Mouse (Mus musculus) intestine, embryonic 14.5 days (tissue): ENCODE results near the gene Soat2. TPM values are rescaled to one million over a fixed set of nuclear protein-coding genes. Genes with fewer than 3 reads are reported as not detected.

Experiments used
- ATAC-seq: fragments of 200-750 bp; cut with Nextera tagmentation; replicated peaks from 2 replicates; pipeline ENCODE4 v1.8.0; 2017; ENCODE audit warnings: low read depth, moderate number of reproducible peaks, moderate TSS enrichment, moderate library complexity; ENCODE audit not compliant: low FRiP score, low TSS enrichment
- DNase-seq: peaks from one replicate; pipeline ENCODE4 v3.0.0-alpha.2; 2018; ENCODE audit warnings: low spot score
- H3K27ac ChIP-seq: fragments of 300-500 bp; sonication (generic); 2 replicates; pipeline ENCODE4 v1.5.1; 2014; ENCODE audit warnings: low read depth, mild to moderate bottlenecking, control low read depth
- H3K27me3 ChIP-seq: fragments of 300-500 bp; sonication (generic); replicated peaks from 2 replicates; pipeline ENCODE4 v1.6.1; 2014; ENCODE audit warnings: low read length, control low read depth; ENCODE audit not compliant: control insufficient read depth, insufficient read depth
- H3K36me3 ChIP-seq: fragments of 300-500 bp; sonication (generic); 2 replicates; pipeline ENCODE4 v1.6.1; 2014; ENCODE audit warnings: low read length, control low read depth; ENCODE audit not compliant: control insufficient read depth, insufficient read depth
- H3K4me1 ChIP-seq: fragments of 300-500 bp; sonication (generic); replicated peaks from 2 replicates; pipeline ENCODE4 v1.6.1; 2014; ENCODE audit warnings: low read length, control low read depth, mixed read lengths; ENCODE audit not compliant: control insufficient read depth, insufficient read depth
- H3K4me2 ChIP-seq: fragments of 300-500 bp; sonication (generic); 2 replicates; pipeline ENCODE4 v1.6.1; 2014; ENCODE audit warnings: low read length
- H3K4me3 ChIP-seq: fragments of 300-500 bp; sonication (generic); 2 replicates; pipeline ENCODE4 v1.5.1; 2014; ENCODE audit warnings: low read depth, low read length, control low read depth, mixed read lengths
- H3K9ac ChIP-seq: fragments of 300-500 bp; sonication (generic); 2 replicates; pipeline ENCODE4 v1.6.1; 2014; ENCODE audit warnings: mild to moderate bottlenecking, low read length
- H3K9me3 ChIP-seq: fragments of 300-500 bp; sonication (generic); 2 replicates; pipeline ENCODE4 v1.6.1; 2016; ENCODE audit warnings: low read length, control low read depth; ENCODE audit not compliant: control insufficient read depth
- WGBS: fragments of 180-500 bp; shearing (Covaris S2); extraction: QIAGEN DNeasy Blood & Tissue Kit; methylation state at CpG from one replicate; pipeline ENCODE4 v1.1.7; 2014; 5-methylcytosine and 5-hydroxymethylcytosine counted together
- polyA plus RNA-seq: library from polyadenylated mRNA; unstranded; fragments of >200 nt; fragmentation: Nextera tagmentation; extraction: Ambion mirVana; gene quantifications from 2 replicates; pipeline ENCODE4 v1.2.1, GENCODE M21; 2014

Gene Soat2
- polyA plus RNA-seq, 1 experiment from 2014 or later = 4.7 TPM

DNA sequence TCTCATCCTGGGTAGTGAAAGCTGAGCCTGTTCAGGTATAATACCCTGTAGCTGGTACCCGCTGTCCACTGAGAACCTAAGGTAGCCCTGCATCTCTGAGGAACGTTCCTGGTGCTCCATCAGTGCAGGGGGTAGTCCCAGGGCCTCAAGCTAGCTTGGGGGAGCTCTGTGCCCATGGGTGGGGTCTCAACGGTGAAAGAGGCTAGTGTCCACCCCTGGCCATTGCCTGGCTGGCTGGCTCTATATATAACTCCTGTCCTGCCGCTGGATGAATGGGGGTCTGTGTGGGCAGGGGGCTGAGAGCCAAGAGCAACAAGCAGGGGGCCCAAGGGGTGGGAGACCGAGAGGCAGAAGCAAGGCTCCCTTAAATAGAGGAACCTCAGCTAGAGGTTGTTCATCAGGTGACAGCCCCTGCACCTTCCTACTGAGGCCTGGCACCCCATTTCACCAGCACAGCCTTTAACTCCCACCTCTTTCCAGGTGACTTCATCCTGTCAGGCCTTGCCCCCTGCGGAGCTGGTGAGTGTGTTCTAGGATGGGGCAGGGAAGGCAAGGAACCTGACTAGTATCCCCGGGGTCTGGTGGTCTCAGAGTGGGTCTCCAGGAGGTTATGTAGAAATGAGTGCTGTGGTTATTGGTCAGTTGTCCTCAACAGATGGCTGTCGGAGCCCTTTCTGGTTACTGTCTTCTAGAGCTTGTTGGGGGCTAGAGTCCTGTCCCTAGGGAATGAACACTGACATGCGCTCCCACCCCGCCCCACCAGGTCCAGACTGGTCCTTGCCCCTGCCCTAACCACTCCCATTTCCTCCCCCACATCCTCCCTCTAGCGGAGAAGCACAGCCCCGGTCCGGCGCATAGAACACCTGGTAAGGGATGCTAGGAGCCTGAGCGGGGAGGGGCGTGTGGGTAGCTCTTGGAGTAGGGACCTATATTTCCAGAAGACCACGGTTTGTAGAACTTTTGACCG, 44.3 kb upstream of the Soat2 start:
- peaks cover 46% of the 10 kb centered on the region for H3K36me3 ChIP-seq

DNA sequence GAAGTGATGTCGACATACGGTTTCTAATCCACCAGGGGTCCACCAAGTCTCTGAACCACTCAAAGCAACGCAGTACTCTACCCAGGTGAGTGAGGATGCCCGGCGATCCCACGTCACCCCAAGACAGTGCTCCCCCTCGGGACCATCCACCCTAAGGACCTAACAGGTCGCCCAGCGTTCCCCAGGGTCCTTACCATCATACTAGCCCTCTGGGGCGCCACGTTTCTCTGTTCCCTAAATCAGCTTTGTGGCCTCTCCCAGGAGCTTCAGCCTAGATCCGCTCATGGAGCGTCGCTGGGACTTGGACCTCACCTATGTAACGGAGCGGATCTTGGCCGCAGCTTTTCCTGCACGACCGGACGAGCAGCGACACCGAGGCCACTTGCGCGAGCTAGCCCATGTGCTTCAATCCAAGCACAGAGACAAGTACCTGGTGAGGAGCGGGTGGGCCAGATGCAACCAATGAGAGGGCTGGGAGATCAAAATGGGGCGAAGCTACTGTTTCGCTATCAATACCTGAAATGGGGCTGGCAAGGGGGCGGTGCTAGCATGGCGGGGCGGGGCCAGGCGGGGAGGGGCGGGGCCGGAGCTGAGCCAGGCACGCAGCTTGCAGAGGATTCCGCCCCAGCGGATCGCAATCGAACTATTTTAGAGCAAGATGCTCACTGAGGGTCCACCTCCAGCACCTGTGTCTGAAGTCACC, 43.4 kb upstream of the Soat2 start:
- H3K27me3 ChIP-seq = no peaks in the 10 kb centered on the region
- DNase-seq (peak; percentile 77), ATAC-seq (no peak)
- H3K27ac ChIP-seq = no peak overlapping the region
- 24% methylated on average over 38 of the region's 38 CpGs for WGBS
- H3K9ac ChIP-seq = no peak overlapping the region
- peak overlapping the region; percentile 9 for H3K4me3 ChIP-seq
- peaks cover 49% of the 10 kb centered on the region for H3K4me1 ChIP-seq
- no peaks in the 10 kb centered on the region for H3K9me3 ChIP-seq
- peaks cover 54% of the 10 kb centered on the region for H3K36me3 ChIP-seq
- peak overlapping the region; percentile 43 for H3K4me2 ChIP-seq

More for the DNA sequence above, 44.3 kb upstream of the Soat2 start:
- no peaks in the 10 kb centered on the region for H3K9me3 ChIP-seq
- no peak for ATAC-seq
- 38% methylated on average over 18 of the region's 18 CpGs for WGBS
- peak overlapping the region; percentile 43; the same call in 1 of the 2 replicates for H3K4me2 ChIP-seq
- no peak overlapping the region for H3K9ac ChIP-seq
- H3K27ac ChIP-seq = no peak overlapping the region
- no peak for DNase-seq
- no peak overlapping the region for H3K4me3 ChIP-seq
- peaks cover 57% of the 10 kb centered on the region for H3K4me1 ChIP-seq
- no peaks in the 10 kb centered on the region for H3K27me3 ChIP-seq

DNA sequence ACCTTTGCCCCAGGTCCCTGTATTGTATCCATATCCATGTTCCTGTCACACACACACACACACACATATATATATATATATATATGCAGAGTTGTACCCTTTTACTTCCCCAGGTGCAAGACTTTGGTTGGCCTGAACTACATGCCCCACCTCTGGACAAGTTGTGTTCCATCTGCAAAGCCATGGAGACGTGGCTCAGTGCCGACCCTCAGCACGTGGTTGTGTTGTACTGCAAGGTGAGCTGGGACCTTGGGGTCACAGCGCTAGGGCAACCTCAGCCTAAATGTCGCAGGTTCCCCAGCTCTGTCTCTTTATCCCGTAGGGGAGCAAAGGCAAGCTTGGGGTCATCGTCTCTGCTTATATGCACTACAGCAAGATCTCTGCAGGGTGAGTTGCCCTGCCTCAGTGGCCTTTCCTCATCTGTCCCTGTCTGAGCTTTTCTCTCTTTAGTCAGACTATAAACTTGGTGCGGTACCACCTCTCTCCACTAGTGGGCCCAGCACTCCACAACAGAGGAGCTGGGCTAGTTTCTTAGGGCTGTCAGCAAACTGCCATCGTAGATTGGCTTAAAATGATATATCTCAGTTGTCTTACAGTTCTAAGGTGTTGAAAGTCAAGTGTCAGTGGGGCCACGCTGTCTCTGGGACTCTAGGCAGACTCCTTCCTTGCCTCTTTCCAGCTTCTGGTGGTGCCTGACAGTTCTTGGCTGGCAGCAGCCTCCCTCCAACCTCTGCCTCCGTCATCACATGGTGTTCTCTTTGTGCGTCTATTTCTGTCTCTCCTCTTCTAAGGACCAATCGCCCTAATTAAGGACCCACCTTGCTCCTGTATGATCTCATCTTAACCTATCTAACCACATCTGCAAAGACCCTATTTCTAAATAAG, 42.4 kb upstream of the Soat2 start:
- Histone ChIP-seq H3K9me3 (no peaks in the 10 kb centered on the region), H3K9ac (no peak overlapping the region), H3K4me3 (no peak overlapping the region), H3K36me3 (peaks cover 65% of the 10 kb centered on the region), H3K27ac (no peak overlapping the region), H3K4me2 (no peak overlapping the region; the same call in 1 of the 2 replicates), H3K4me1 (peaks cover 39% of the 10 kb centered on the region), H3K27me3 (no peaks in the 10 kb centered on the region)
- DNase-seq = peak; percentile 87
- WGBS = 49% methylated on average over 13 of the region's 13 CpGs
- no peak for ATAC-seq

DNA sequence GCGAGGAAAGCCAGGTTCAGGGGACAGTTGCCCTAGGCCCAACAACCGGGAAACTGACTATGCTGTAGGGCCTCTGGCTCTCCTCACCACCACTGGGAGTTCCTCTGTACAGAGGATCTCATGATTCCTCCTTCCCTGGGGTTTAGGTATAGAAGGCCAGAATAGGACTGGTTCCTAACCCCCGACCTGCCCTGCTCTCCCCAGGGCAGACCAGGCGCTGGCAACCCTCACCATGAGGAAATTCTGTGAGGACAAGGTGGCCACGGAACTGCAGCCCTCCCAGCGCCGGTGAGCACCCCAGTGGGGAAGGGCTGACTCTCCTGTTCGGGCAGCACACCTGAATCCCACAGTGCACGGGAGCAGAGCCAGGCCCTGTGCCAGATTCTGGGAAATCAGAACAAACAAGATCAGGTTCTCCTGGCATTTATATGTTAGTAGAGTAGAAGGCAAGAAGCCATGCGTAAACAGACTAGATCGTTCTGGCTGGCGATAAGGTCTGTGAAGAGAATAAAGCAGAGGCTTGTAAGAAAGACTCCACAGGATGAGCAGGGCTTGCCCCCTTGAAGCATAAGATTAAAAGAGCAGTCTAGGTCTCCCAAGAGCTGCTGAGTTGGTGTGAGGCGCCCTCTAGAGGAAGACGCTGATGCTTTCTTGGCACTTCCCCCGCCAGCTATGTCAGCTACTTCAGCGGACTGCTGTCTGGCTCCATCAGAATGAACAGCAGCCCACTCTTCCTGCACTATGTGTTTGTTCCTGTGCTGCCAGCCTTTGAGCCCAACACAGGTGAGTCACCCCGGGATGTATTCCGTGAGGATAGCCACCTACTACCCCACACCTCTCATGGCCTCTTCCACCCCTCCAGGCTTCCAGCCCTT, 41.4 kb upstream of the Soat2 start:
- 0 out of 2 replicates have a peak, but pooled peaks have one; percentile 9 for ATAC-seq
- Histone ChIP-seq H3K27ac (no peak overlapping the region), H3K36me3 (peaks cover 74% of the 10 kb centered on the region), H3K9ac (no peak overlapping the region), H3K4me3 (no peak overlapping the region), H3K27me3 (no peaks in the 10 kb centered on the region), H3K4me2 (no peak overlapping the region), H3K9me3 (no peaks in the 10 kb centered on the region), H3K4me1 (peaks cover 29% of the 10 kb centered on the region)
- peak; percentile 86 for DNase-seq
- WGBS = 50% methylated on average over 18 of the region's 18 CpGs

DNA sequence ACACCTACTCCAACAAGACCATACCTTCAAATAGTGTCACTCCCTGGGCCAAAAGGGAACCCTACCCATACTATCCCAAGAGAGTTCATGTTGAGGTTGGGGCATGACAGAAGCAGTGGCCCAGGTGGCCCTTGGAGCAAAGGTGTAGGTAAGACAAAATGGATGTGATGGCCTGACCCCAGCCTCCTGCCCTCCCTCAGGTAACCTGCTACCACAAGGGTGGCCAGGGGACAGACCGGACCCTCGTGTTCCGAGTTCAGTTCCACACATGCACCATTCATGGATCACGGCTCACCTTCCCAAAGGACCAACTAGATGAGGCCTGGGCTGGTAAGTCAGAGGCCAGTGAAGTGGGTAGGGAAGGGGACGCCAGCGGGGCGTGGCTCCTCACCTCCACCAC, 40.1 kb upstream of the Soat2 start:
- H3K4me1 ChIP-seq = peaks cover 18% of the 10 kb centered on the region

DNA sequence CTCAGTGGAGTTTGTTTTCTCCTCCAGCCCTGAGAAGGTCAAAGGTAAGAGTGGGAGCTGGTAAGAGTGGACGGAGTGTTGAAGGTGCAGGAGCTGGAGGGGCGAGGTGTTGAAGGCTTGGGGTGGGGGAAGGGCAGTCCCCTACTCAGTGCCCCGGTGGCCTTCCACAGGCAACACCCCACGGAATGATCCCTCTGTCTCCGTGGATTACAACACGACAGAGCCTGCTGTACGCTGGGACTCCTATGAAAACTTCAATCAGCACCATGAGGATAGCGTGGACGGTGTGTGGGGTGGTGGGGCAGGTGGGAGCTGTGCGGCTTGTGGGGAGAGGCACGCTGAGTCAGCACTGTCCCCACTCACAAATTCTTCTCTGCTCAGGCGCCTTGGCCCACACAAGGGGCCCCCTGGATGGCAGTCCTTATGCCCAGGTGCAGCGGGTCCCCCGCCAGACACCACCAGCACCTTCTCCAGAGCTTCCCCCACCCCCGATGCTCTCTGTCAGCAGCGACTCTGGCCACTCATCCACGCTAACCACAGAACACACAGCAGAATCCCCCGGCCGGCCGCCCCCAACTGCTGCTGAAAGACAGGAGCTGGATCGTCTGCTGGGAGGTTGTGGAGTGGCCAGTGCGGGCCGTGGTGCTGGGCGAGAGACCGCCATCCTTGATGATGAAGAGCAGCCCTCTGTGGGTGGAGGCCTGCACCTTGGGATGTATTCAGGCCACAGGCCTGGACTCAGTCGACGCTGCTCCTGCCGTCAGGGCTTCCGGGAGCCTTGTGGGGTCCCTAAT, 39.4 kb upstream of the Soat2 start:
- H3K9ac ChIP-seq = no peak overlapping the region
- H3K4me1 ChIP-seq = peaks cover 11% of the 10 kb centered on the region
- H3K27ac ChIP-seq = no peak overlapping the region
- no peaks in the 10 kb centered on the region for H3K27me3 ChIP-seq
- peaks cover 93% of the 10 kb centered on the region for H3K36me3 ChIP-seq
- DNase-seq (no peak), ATAC-seq (no peak)
- no peaks in the 10 kb centered on the region for H3K9me3 ChIP-seq
- H3K4me3 ChIP-seq = no peak overlapping the region
- WGBS = 72% methylated on average over 29 of the region's 29 CpGs
- H3K4me2 ChIP-seq = no peak overlapping the region

More for the DNA sequence above, 40.1 kb upstream of the Soat2 start:
- Histone ChIP-seq H3K4me2 (no peak overlapping the region), H3K9me3 (no peaks in the 10 kb centered on the region), H3K27me3 (no peaks in the 10 kb centered on the region), H3K9ac (no peak overlapping the region), H3K27ac (no peak overlapping the region), H3K36me3 (peaks cover 87% of the 10 kb centered on the region), H3K4me3 (no peak overlapping the region)
- WGBS = 94% methylated on average over 7 of the region's 7 CpGs
- no peak for DNase-seq
- ATAC-seq = no peak

DNA sequence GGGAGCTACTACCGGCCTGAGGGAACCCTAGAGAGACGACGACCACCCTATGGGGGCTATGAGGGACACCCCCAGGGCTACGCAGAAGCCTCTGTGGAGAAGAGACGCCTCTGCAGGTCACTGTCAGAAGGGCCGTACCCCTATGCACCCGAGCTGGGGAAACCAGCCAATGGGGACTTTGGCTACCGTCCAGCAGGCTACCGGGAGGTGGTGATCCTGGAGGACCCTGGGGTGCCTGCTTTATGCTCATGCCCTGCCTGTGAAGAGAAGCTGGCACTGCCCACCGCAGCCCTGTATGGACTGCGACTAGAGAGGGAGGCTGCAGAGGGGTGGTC, 38.9 kb upstream of the Soat2 start:
- Histone ChIP-seq H3K9ac (no peak overlapping the region), H3K27ac (no peak overlapping the region), H3K36me3 (peaks cover 93% of the 10 kb centered on the region), H3K4me2 (no peak overlapping the region), H3K27me3 (no peaks in the 10 kb centered on the region), H3K9me3 (no peaks in the 10 kb centered on the region), H3K4me1 (peaks cover 8% of the 10 kb centered on the region), H3K4me3 (no peak overlapping the region)
- no peak for ATAC-seq
- 89% methylated on average over 11 of the region's 11 CpGs for WGBS
- no peak for DNase-seq
